Mouse (Mus musculus) megakaryocyte, embryonic 14.5 days (primary cell): ENCODE data around the gene Lhx1. TPM values are rescaled to one million over a fixed set of nuclear protein-coding genes. Genes with fewer than 3 reads are reported as not detected.

ENCODE experiments used
- H3K27me3 ChIP-seq: replicated peaks from 2 replicates; pipeline ENCODE3; 2012; ENCODE audit warnings: inconsistent platforms
- H3K36me3 ChIP-seq: replicated peaks from 2 replicates; pipeline ENCODE3; 2012; ENCODE audit warnings: low read length, inconsistent platforms, mixed read lengths
- H3K4me1 ChIP-seq: 2 replicates; pipeline ENCODE4 v1.6.1; 2012; ENCODE audit warnings: inconsistent platforms
- H3K4me3 ChIP-seq: replicated peaks from 2 replicates; pipeline ENCODE3; 2012; ENCODE audit warnings: moderate library complexity, mild to moderate bottlenecking, inconsistent platforms
- H3K9me3 ChIP-seq: 2 replicates; pipeline ENCODE4 v1.6.1; 2012; ENCODE audit warnings: inconsistent platforms
- FLI1 ChIP-seq: IDR thresholded peaks from 2 replicates; pipeline ENCODE4 v1.6.1; 2012; ENCODE audit warnings: low read length, inconsistent platforms, mixed read lengths
- GATA1 ChIP-seq: IDR thresholded peaks from 3 replicates; pipeline ENCODE4 v1.6.1; 2012; ENCODE audit warnings: mixed read lengths, low read length, inconsistent platforms, borderline replicate concordance
- polyA plus RNA-seq: library from polyadenylated mRNA; stranded (reverse); fragments of >175 nt; gene quantifications from 2 replicates; pipeline ENCODE4 v1.2.3, GENCODE M21; 2012; ENCODE audit warnings: low replicate concordance; ENCODE audit not compliant: insufficient read depth

The Lhx1 gene
- polyA plus RNA-seq, 1 experiment, result not detected

GRCm38 (mm10) chr11:84561546-84561945 is 36.2 kb upstream of the Lhx1 start:
- Histone ChIP-seq H3K9me3 (no peaks in the 10 kb centered on the region), H3K27me3 (peaks cover 63% of the 10 kb centered on the region), H3K4me1 (no peaks in the 10 kb centered on the region), H3K4me3 (no peak overlapping the region), H3K36me3 (no peaks in the 10 kb centered on the region)
- no peak for TF ChIP-seq GATA1
- TF ChIP-seq FLI1, result no peak

- Histone ChIP-seq H3K27me3 (peaks cover 54% of the 10 kb centered on the region), H3K36me3 (no peaks in the 10 kb centered on the region), H3K4me3 (no peak overlapping the region), H3K9me3 (peaks cover 16% of the 10 kb centered on the region), H3K4me1 (no peaks in the 10 kb centered on the region)
- TF ChIP-seq GATA1 (no peak), FLI1 (no peak)
Measured at GRCm38 (mm10) chr11:84553821-84554450, 28.6 kb upstream of the Lhx1 start.

- Histone ChIP-seq H3K36me3 (no peaks in the 10 kb centered on the region), H3K4me1 (no peaks in the 10 kb centered on the region), H3K27me3 (peaks cover 65% of the 10 kb centered on the region), H3K9me3 (peaks cover 16% of the 10 kb centered on the region), H3K4me3 (no peak overlapping the region)
- TF ChIP-seq GATA1, result no peak
- no peak for TF ChIP-seq FLI1
Measured at GRCm38 (mm10) chr11:84551296-84551695, 26.0 kb upstream of the Lhx1 start.

GRCm38 (mm10) chr11:84549258-84549791 is 24.0 kb upstream of the Lhx1 start:
- Histone ChIP-seq H3K27me3 (peaks cover 74% of the 10 kb centered on the region), H3K4me1 (no peaks in the 10 kb centered on the region), H3K36me3 (no peaks in the 10 kb centered on the region), H3K9me3 (peaks cover 16% of the 10 kb centered on the region), H3K4me3 (no peak overlapping the region)
- TF ChIP-seq FLI1, result no peak
- TF ChIP-seq GATA1, result no peak

GRCm38 (mm10) chr11:84548293-84548692 is 23.0 kb upstream of the Lhx1 start:
- Histone ChIP-seq H3K4me1 (no peaks in the 10 kb centered on the region), H3K27me3 (peaks cover 72% of the 10 kb centered on the region), H3K36me3 (no peaks in the 10 kb centered on the region), H3K9me3 (peaks cover 6% of the 10 kb centered on the region), H3K4me3 (no peak overlapping the region)
- TF ChIP-seq FLI1 (no peak), GATA1 (no peak)

- H3K9me3 ChIP-seq, result no peaks in the 10 kb centered on the region
- H3K4me1 ChIP-seq, result no peaks in the 10 kb centered on the region
Measured at GRCm38 (mm10) chr11:84539981-84540380, 14.6 kb upstream of the Lhx1 start.

GRCm38 (mm10) chr11:84529797-84530703 is 4.7 kb upstream of the Lhx1 start:
- no peak for TF ChIP-seq FLI1
- TF ChIP-seq GATA1, result no peak

More at GRCm38 (mm10) chr11:84539981-84540380, 14.6 kb upstream of the Lhx1 start:
- Histone ChIP-seq H3K4me3 (no peak overlapping the region), H3K36me3 (no peaks in the 10 kb centered on the region), H3K27me3 (peaks cover 85% of the 10 kb centered on the region)
- no peak for TF ChIP-seq GATA1
- no peak for TF ChIP-seq FLI1

GRCm38 (mm10) chr11:84529143-84529755 is 3.9 kb upstream of the Lhx1 start:
- TF ChIP-seq FLI1 (no peak), GATA1 (no peak)
- Histone ChIP-seq H3K36me3 (no peaks in the 10 kb centered on the region), H3K27me3 (peaks cover 99% of the 10 kb centered on the region), H3K4me3 (no peak overlapping the region), H3K4me1 (peaks cover 34% of the 10 kb centered on the region), H3K9me3 (peaks cover 8% of the 10 kb centered on the region)

More at GRCm38 (mm10) chr11:84529797-84530703, 4.7 kb upstream of the Lhx1 start:
- H3K4me3 ChIP-seq, result no peak overlapping the region
- H3K36me3 ChIP-seq, result no peaks in the 10 kb centered on the region
- H3K4me1 ChIP-seq, result peaks cover 25% of the 10 kb centered on the region
- peaks cover 99% of the 10 kb centered on the region for H3K27me3 ChIP-seq
- peaks cover 8% of the 10 kb centered on the region for H3K9me3 ChIP-seq

GRCm38 (mm10) chr11:84526976-84527860 is 1.9 kb upstream of the Lhx1 start:
- Histone ChIP-seq H3K9me3 (peaks cover 8% of the 10 kb centered on the region), H3K4me1 (peaks cover 53% of the 10 kb centered on the region), H3K4me3 (no peak overlapping the region), H3K36me3 (no peaks in the 10 kb centered on the region), H3K27me3 (peaks cover 99% of the 10 kb centered on the region)
- TF ChIP-seq GATA1, result no peak
- no peak for TF ChIP-seq FLI1
